Mouse (Mus musculus) ES-Bruce4 (cell line): ENCODE measurements around the gene Nck2.

Source experiments
- CTCF ChIP-seq: IDR thresholded peaks from one replicate; pipeline ENCODE4 v1.8.1; 2011; ENCODE audit warnings: low read depth, low read length
- EP300 ChIP-seq: IDR thresholded peaks from 2 replicates; pipeline ENCODE4 v1.6.1; 2011; ENCODE audit warnings: low read depth, low read length; ENCODE audit not compliant: insufficient read depth
- POLR2A ChIP-seq: IDR thresholded peaks from one replicate; pipeline ENCODE4 v1.8.1; 2011; ENCODE audit warnings: low read length; ENCODE audit not compliant: insufficient read depth

DNA sequence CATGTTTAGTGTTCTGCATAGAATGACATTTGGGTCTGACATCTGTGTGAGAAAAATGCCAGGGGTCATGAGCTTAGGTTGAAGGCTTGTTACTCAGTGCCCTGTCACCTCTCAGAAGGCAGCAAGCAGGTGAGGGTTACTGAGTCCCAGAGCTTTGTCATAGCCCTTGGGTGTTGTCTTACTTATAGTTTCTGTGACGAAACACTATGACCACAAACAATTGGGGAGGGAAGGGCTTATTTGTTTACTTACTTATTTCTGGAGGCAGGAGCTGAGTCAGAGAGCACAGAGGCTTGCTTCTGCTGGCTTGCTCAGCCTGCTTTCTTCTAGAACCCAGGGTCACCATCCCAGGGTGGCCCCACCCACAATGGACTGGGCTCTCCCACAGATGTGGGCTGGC, 6.4 kb downstream of the Nck2 start:
- TF ChIP-seq EP300 (no peak), POLR2A (no peak), CTCF (no peak)
